Mouse (Mus musculus): ENCODE data around the gene Fbf1.
"Not testable (repeated sequence)": the region's sequence is repeated elsewhere in the genome, so short reads cannot be mapped to it uniquely, and the experiment has no call there.

Gene Fbf1

DNA sequence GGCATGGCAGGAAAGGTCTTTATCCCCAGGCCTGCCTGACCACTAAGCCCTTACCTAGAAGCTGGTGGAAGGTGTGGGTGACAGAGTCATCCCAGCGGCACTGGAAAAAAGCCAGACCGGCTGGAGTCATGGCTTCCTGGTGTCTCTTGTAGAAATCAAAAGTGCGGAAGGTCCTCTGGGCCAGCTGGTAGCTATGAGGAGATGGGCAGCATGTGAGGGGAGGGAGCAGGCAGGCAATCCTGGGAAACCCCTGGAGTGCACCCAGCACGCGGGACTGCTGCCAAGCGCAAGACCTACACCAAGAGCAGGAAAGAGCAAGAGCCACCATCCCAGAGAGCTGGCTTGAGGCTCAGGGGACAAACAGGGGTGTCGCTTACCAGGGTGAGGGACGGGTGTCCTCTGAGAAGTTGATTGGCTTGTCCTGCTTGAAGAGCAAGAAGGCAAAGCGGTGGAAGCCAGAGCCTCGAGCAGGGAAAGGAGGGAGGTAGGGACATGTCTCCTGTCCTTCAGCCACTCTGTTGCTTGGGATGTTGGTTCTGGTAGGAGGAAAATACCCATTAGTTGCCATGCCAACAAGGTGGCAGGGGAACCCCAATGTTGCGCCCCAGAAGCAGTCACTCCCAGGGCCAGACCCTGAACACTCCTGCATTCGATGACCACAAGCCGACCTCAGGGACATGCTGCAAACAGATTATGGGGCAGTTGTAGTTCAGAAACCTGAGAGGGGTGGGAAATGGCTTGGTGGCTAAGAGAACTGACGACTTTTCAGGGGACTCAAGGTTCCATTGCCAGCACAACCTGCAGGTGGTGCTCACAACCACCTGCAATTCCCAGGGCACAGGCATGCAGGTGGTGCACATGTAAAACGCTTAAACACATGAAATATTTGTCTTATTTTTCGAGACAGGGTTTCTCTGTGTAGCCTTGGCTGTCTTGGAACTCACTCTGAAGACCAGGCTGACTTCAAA lies 35.3 kb downstream of the Fbf1 start:
- DNase-seq: no peak

- no peak for DNase-seq
Measured at GRCm38 (mm10) chr11:116131349-116132170, 36.4 kb downstream of the Fbf1 start.

GRCm38 (mm10) chr11:116130488-116131205 lies 37.3 kb downstream of the Fbf1 start, which contains the start of gene Trim65:
Gene Trim65, minus strand, starts transcription at chr11:116131128.
- peak; percentile 90 for DNase-seq

DNA sequence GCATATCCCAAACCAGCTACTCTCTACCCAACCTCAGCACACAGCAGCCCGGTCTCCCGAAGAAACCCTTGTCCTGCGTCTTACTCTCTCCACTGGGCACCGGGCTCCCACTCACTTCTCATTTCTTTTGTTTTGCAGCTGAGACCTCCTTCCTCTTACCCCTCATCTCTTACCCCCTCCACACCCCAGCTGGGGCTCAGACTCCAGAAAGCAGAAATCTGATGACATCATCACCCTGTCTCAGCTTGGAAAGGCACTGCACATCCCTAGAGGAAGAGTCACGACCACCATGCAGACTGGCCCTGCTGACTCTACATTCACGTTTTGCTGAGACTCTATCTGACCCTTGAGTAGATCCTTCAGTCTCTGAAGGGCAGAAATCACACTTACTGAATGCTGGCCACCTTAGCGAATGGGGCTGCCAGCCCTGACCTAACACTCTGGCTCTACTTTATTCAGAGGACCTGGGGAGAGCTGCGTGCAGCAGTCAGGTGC lies 37.9 kb downstream of the Fbf1 start:
- no peak for DNase-seq

GRCm38 (mm10) chr11:116129091-116129790 lies 38.7 kb downstream of the Fbf1 start:
- DNase-seq: no peak

- no peak for DNase-seq
Measured at GRCm38 (mm10) chr11:116127986-116128385, 40.0 kb downstream of the Fbf1 start.

- no peak for DNase-seq
Measured at GRCm38 (mm10) chr11:116127156-116127980, 40.6 kb downstream of the Fbf1 start, which contains the start of gene Trim47. Gene Trim47, minus strand, starts transcription at chr11:116127210.

- DNase-seq: no peak
Measured at GRCm38 (mm10) chr11:116126261-116126660, 41.7 kb downstream of the Fbf1 start.

GRCm38 (mm10) chr11:116121731-116122245 lies 46.2 kb downstream of the Fbf1 start:
- DNase-seq: not testable (repeated sequence)

DNA sequence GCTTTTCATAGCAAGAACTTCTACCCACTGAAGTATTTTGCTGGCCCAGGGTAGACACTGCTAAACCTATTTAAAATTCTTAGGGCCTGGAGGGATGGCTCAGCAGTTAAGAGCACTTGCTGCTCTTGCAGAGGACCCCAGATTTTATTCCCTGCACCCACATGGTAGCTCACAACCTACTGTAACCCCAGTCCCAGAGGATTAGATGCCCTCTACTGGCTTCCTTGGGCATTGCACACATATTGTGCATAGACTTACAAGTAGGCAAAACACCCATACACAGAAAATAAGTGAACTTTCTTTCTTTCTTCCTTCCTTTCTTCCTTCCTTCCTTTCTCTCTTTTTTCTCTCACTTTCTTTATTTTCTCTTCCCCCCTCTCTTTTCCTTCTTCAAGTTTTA lies 50.1 kb downstream of the Fbf1 start:
- DNase-seq: no peak

DNA sequence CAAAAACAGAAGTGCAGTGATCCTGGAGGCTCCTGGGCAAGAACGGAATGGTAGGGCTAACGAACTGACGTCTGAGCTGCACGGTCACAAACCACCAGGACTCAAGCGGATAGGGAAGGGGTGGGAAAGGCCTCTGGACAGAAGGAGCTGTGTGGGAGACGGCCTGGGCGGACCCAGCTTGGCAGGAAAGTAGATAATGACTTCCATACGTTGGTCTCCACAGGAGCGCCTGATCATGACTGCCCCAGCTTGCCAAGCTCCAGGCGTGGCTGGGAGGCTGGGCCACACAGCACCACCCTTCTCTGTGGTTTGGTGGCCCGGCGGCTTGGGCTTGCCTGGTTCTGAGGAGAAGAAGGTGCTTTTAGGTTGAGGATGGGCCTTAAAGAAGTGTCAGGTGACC lies 50.7 kb downstream of the Fbf1 start:
- DNase-seq: no peak

DNA sequence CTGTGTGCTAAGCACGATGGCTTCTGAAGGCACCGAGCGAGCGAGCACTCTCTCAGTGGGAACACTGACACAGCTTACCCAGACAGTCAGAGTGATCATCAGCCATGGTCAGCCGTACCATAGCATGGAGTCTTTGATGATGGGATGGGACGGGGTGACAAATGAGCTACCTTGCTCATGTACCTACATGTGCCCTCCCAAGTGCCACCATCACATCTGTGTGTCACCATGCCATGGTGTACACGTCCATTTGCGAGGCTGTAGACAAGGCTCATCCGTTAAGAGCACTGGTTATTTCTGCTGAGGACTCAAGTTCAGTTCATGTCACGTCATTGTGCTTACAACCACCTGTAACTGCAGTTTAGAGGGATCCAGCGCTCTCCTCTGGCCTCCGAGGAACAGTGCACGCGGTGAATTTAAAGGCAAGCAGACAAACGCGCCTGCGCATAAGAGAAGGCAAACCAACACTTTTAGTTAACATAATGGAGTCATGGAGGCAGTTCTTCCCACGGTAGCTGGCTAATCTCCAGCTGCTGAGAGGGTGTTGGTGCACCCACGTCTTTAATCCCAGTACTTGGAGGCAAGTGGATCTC lies 56.3 kb downstream of the Fbf1 start:
- no peak for DNase-seq

DNA sequence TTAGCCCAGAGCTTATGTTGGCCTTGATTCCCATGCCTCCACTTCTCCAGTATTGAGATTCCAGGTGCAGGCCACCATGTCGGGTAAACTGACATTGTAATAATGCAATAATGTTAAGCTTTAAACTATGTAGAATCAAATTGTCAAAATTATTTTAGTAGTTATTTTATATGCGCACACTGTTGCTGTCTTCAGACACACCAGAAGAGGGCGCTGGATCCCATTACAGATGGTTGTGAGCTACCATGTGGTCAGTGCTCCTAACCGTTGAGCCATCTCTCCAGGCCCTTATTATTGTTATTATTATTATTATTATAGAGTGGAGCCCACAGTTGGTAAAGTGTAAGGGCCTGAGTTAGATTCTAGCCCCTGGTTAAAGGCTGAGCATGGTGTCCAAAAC lies 56.9 kb downstream of the Fbf1 start:
- no peak for DNase-seq

- DNase-seq: no peak
Measured at GRCm38 (mm10) chr11:116110540-116110939, 57.4 kb downstream of the Fbf1 start.

GRCm38 (mm10) chr11:116110131-116110530 lies 57.8 kb downstream of the Fbf1 start:
- no peak for DNase-seq

- no peak for DNase-seq
Measured at GRCm38 (mm10) chr11:116109441-116110081, 58.4 kb downstream of the Fbf1 start.

- no peak for DNase-seq
Measured at GRCm38 (mm10) chr11:116108464-116109137, 59.4 kb downstream of the Fbf1 start.

DNA sequence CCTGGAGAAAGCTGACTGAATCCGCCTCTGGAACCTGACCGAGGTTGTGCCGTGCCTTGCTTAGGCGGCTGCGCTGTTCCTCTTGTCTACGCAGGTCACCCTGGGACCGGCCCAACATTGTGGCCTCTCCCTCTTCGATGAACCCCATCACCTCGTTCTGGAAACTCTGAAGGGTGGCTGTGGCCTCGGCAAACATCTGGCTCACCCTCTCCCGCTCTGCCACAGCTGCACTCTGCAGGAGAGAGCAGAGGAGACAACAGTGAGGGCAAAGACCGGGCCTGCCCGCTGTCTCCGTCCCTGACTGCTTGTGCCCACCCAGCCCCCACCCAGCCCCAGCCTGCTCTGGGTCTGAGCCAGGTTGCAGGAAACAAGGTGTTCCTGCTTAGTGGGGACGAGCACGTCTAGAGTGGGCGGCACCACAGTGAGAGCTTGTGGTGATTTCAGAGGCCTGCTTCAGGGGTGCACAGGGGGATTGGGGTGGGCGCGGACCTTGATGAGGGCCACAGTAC lies 60.1 kb downstream of the Fbf1 start:
- no peak for DNase-seq
